Mouse (Mus musculus) neural tube, embryonic 11.5 days (tissue): ENCODE data around the gene Bnc2. TPM values are rescaled to one million over a fixed set of nuclear protein-coding genes. Genes with fewer than 3 reads are reported as not detected.

Source experiments
- ATAC-seq: fragments of 200-750 bp; cut with Nextera tagmentation; 2 replicates; pipeline ENCODE4 v1.8.0; 2017; ENCODE audit warnings: moderate number of reproducible peaks, mild to moderate bottlenecking, moderate TSS enrichment, moderate library complexity; ENCODE audit not compliant: insufficient read depth, low FRiP score, low TSS enrichment
- DNase-seq: peaks from one replicate; pipeline ENCODE4 v3.0.0-alpha.2; 2015; ENCODE audit warnings: low spot score
- H3K27ac ChIP-seq: fragments of 300-500 bp; sonication (generic); 2 replicates; pipeline ENCODE4 v1.5.1; 2014; ENCODE audit warnings: low read depth, mild to moderate bottlenecking, low read length
- H3K27me3 ChIP-seq: fragments of 300-500 bp; sonication (generic); 2 replicates; pipeline ENCODE4 v1.6.1; 2014; ENCODE audit warnings: mild to moderate bottlenecking, low read length, mixed read lengths; ENCODE audit not compliant: control insufficient read depth, insufficient read depth
- H3K36me3 ChIP-seq: fragments of 300-500 bp; sonication (generic); 2 replicates; pipeline ENCODE4 v1.6.1; 2014; ENCODE audit warnings: mild to moderate bottlenecking, low read length, moderate library complexity, mixed read lengths; ENCODE audit not compliant: control insufficient read depth, insufficient read depth
- H3K4me1 ChIP-seq: fragments of 300-500 bp; sonication (generic); 2 replicates; pipeline ENCODE4 v1.6.1; 2014; ENCODE audit warnings: low read length, mixed read lengths; ENCODE audit not compliant: control insufficient read depth, insufficient read depth
- H3K4me2 ChIP-seq: fragments of 300-500 bp; sonication (generic); 2 replicates; pipeline ENCODE4 v1.6.1; 2014; ENCODE audit warnings: low read depth, mild to moderate bottlenecking, moderate library complexity
- H3K4me3 ChIP-seq: fragments of 300-500 bp; sonication (generic); 2 replicates; pipeline ENCODE4 v1.5.1; 2014; ENCODE audit warnings: low read depth, low read length
- H3K9ac ChIP-seq: fragments of 300-500 bp; sonication (generic); 2 replicates; pipeline ENCODE4 v1.6.1; 2014; ENCODE audit warnings: mild to moderate bottlenecking, low read length
- H3K9me3 ChIP-seq: fragments of 300-500 bp; sonication (generic); 2 replicates; pipeline ENCODE4 v1.6.1; 2016; ENCODE audit warnings: low read length; ENCODE audit not compliant: control insufficient read depth
- WGBS: fragments of 180-500 bp; shearing (Covaris S2); extraction: QIAGEN DNeasy Blood & Tissue Kit; methylation state at CpG from one replicate; pipeline ENCODE4 v1.1.7; 2014; 5-methylcytosine and 5-hydroxymethylcytosine counted together
- polyA plus RNA-seq: library from polyadenylated mRNA; unstranded; fragments of >200 nt; fragmentation: Nextera tagmentation; extraction: Ambion mirVana; gene quantifications from 2 replicates; pipeline ENCODE4 v1.2.1, GENCODE M21; 2014

Bnc2 gene
- polyA plus RNA-seq, 1 experiment from 2014 or later = 12.8 TPM

DNA sequence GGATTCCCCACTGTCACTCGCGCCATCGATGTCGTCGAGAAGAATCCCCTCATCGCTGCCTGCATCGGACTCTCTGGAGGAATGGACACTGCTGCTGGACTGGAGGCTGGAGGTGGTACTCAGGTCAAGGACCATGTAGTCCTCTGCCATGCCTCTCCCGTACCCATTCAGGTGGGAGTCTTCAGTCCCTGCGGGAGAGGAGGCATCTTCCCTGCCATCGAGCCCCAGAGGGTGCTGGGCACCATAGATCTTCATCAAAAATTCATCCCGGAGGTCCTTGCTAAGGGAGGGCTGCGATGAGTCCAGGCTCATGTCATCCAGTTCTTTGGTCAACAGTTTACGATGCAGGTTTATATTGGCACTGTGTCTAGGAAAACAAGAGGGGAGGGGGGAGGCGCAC is 399.0 kb downstream of the Bnc2 start:
- Histone ChIP-seq H3K36me3 (no peaks in the 10 kb centered on the region), H3K4me2 (no peak overlapping the region), H3K9ac (no peak overlapping the region), H3K4me3 (no peak overlapping the region), H3K4me1 (no peaks in the 10 kb centered on the region), H3K9me3 (no peaks in the 10 kb centered on the region), H3K27me3 (no peaks in the 10 kb centered on the region), H3K27ac (no peak overlapping the region)
- DNase-seq (no peak), ATAC-seq (no peak)
- WGBS = 86% methylated on average over 14 of the region's 14 CpGs

DNA sequence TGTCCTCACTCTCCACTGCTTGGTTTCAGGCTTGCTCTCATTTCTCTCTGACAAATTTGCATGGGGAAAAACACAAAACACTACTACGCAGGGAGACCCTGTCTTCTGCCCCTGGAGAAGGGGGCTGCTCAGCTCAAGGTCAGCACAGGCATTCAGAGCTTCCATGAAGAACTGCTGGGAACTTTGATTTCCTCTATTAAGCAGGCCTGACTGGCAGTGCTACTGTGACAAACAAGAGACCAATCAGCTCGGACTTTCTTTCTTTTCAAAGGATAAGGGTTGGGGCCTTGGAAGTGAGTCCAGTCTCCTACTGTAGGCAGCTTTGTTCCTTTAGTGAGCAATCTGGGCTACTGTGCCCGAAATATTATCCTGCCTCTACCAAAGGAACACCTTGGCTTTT is 400.9 kb downstream of the Bnc2 start:
- Histone ChIP-seq H3K27me3 (no peaks in the 10 kb centered on the region), H3K9me3 (no peaks in the 10 kb centered on the region), H3K27ac (no peak overlapping the region), H3K4me2 (no peak overlapping the region), H3K4me1 (no peaks in the 10 kb centered on the region), H3K36me3 (no peaks in the 10 kb centered on the region), H3K4me3 (no peak overlapping the region), H3K9ac (no peak overlapping the region)
- ATAC-seq (no peak), DNase-seq (no peak)
- 51% methylated on average over 3 of the region's 3 CpGs for WGBS

DNA sequence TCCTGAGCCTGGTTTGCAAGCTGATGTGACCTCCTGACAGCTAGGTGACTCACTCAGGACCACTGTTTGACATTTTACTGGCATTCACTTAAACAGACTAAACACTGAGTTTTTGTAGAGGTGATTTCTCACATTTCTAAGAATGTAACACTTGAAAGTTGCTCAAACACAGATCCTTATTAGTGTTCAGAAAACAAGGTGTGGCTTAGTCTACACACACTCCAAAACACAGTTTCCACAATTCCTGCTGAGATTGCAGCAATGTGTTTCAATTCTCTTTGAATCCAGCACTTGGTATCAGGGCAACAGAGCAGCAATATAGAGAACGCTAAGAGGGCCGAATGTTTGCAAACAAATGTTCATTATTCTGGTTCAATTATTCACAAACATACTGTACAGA is 402.2 kb downstream of the Bnc2 start:
- Histone ChIP-seq H3K9me3 (no peaks in the 10 kb centered on the region), H3K36me3 (no peaks in the 10 kb centered on the region), H3K9ac (no peak overlapping the region), H3K27me3 (no peaks in the 10 kb centered on the region), H3K4me1 (no peaks in the 10 kb centered on the region), H3K4me2 (no peak overlapping the region), H3K4me3 (no peak overlapping the region), H3K27ac (no peak overlapping the region)
- no peak for DNase-seq
- no peak for ATAC-seq
- WGBS = 82% methylated on average over 2 of the region's 2 CpGs

DNA sequence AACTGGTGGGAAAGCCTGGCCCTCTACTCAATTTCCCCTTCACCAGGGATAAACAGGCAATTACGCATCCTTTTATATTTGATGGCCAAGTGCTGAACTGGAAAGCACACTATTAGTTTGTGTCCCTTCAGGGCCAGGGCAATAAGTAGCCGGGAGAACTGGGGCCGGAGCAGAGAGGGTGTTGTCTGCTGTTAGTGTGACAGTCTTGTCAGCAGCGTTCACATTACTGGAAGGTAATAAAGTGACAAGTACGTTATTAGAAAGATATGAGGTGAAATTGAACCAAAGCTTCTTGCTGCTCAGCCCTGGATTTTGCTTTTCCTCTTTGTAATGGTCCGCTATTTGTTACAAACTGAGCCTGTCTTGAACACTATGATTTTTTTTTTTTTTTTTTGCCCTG is 405.2 kb downstream of the Bnc2 start:
- H3K27me3 ChIP-seq = no peaks in the 10 kb centered on the region
- H3K4me3 ChIP-seq = no peak overlapping the region
- H3K4me1 ChIP-seq = no peaks in the 10 kb centered on the region
- no peaks in the 10 kb centered on the region for H3K9me3 ChIP-seq
- DNase-seq (no peak), ATAC-seq (no peak)
- no peak overlapping the region for H3K27ac ChIP-seq
- H3K36me3 ChIP-seq = no peaks in the 10 kb centered on the region
- H3K4me2 ChIP-seq = no peak overlapping the region
- 79% methylated on average over 6 of the region's 6 CpGs for WGBS
- H3K9ac ChIP-seq = no peak overlapping the region

DNA sequence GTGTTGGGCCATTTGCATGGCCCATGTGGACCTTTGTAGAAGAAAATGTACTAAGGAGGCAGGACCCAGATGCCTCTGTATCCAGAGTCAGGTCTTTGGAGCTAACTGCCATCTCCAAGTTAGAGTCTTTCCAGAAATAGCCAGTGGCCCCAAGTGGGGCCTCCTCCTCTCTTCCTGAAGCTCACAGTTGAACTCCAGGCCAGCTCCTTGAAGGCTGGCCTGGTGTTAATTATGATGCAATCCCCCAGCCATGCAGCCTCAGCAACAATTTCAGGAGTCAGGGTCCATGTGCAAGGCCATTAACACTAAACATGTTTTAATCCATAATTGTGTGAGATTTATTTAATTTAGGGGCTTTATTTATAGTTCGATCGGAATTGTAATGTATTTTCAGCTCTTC is 427.7 kb downstream of the Bnc2 start:
- H3K27ac ChIP-seq = no peak overlapping the region
- no peak overlapping the region for H3K4me3 ChIP-seq
- H3K9ac ChIP-seq = no peak overlapping the region
- H3K9me3 ChIP-seq = no peaks in the 10 kb centered on the region
- no peaks in the 10 kb centered on the region for H3K27me3 ChIP-seq
- H3K4me1 ChIP-seq = no peaks in the 10 kb centered on the region
- H3K4me2 ChIP-seq = no peak overlapping the region
- whole genome bisulfite sequencing = 89% methylated on average over 2 of the region's 2 CpGs
- no peak for DNase-seq
- H3K36me3 ChIP-seq = no peaks in the 10 kb centered on the region
- no peak for ATAC-seq

DNA sequence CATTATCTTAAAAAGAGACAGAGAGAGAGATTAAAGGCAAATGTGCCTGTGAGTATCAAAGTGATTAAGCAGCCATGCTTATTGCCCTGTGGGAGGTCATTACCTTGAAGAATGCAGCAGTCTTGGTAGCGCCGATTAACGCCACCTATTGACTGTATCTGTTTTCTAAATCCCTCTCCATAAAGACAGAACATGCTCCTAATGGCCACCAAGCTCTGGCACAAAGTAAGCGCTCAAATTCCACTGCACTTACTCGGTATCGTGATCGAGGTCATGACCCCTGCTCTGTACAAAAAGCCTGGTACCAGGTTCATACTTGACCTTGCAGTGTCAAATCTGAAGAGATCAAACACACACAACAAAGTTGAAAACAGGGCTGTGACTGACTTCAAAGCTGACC is 442.7 kb downstream of the Bnc2 start:
- DNase-seq (no peak), ATAC-seq (no peak)
- H3K4me2 ChIP-seq = no peak overlapping the region
- no peaks in the 10 kb centered on the region for H3K9me3 ChIP-seq
- no peaks in the 10 kb centered on the region for H3K36me3 ChIP-seq
- WGBS = 63% methylated on average over 7 of the region's 7 CpGs
- no peak overlapping the region for H3K4me3 ChIP-seq
- H3K9ac ChIP-seq = no peak overlapping the region
- no peaks in the 10 kb centered on the region for H3K27me3 ChIP-seq
- no peak overlapping the region for H3K27ac ChIP-seq
- no peaks in the 10 kb centered on the region for H3K4me1 ChIP-seq

DNA sequence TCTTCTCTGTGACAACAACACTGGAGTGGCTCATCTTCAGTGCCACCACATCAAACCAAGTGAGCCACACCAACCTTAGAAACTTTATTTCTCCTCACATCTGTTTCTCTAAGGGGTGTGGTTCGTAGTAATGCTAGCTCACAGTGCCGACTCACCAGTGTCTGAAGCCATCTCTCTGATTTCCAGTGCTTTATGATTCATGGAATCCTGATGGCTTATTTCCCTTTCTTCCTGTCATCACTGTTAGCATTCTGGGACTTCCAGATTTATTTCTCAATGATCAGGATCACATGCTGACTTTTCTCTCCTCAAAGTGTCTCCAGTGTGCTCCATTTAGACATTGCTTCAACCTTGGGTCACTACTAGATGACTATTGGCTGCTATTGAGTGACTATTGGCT is 443.8 kb downstream of the Bnc2 start:
- no peak overlapping the region for H3K27ac ChIP-seq
- no peak for ATAC-seq
- no peaks in the 10 kb centered on the region for H3K9me3 ChIP-seq
- H3K4me1 ChIP-seq = no peaks in the 10 kb centered on the region
- no peak for DNase-seq
- no peaks in the 10 kb centered on the region for H3K36me3 ChIP-seq
- H3K9ac ChIP-seq = no peak overlapping the region
- no peak overlapping the region for H3K4me3 ChIP-seq
- H3K27me3 ChIP-seq = no peaks in the 10 kb centered on the region
- WGBS = 83% methylated on average over 2 of the region's 2 CpGs
- no peak overlapping the region for H3K4me2 ChIP-seq

DNA sequence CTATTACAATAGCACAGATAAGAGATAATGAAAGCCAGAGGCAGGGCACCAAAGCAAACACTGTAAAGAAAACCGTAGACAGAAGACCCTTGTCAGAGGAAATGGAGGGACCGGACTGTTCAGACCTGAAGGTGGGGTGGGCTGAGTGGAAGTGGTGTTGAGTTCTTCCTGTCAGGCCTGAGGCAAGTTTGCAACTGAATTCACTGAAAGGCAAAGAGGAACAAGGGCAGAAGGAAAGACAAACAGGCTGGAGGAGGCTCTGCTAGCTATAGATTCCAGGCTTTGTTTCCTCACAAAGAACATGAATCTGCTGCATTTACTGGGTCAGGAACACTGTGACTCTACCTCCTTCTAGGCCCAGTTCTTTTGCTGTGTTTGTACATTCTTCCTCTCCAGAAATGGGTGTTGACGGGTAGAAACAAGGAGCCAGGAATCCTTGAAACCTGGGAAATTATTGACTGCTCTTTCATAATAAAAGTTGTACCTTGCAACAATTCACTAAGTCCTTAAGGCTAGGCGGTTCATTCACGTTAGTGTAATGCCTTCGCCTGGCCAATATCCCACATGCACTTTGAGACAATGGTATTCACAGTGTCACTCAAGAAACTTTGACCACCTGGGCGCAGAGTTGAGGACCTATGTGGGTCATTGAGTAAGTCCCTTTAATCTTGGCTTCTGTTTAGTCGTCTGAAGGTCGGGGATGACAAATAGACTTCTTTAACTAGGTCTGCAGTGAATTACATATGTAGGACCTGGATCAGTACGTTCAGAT is 445.7 kb downstream of the Bnc2 start:
- WGBS = 82% methylated on average over 10 of the region's 10 CpGs
- H3K4me1 ChIP-seq = no peaks in the 10 kb centered on the region
- H3K9ac ChIP-seq = no peak overlapping the region
- DNase-seq = no peak
- H3K27ac ChIP-seq = no peak overlapping the region
- ATAC-seq = no peak
- no peaks in the 10 kb centered on the region for H3K27me3 ChIP-seq
- no peaks in the 10 kb centered on the region for H3K36me3 ChIP-seq
- H3K4me2 ChIP-seq = no peak overlapping the region
- no peak overlapping the region for H3K4me3 ChIP-seq
- no peaks in the 10 kb centered on the region for H3K9me3 ChIP-seq

DNA sequence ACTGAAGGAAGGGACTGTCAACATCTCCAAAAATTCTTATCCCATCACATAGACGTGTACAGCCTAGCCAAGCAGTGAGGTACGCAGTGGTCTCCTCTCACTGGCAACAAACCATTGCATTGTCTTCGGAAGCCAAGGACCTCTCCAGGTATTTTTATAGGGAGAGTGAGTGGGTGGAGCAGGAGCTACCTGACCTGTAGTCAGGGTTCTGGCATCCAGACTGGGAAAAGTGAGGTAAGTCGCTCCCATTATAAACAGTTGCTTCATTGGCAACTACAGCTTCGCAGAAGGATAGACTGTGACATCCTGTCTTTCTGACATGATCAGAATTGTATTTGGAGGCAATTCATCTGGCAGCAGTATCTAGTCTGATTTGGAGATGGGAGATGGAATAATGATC is 446.5 kb downstream of the Bnc2 start:
- Histone ChIP-seq H3K36me3 (no peaks in the 10 kb centered on the region), H3K4me1 (no peaks in the 10 kb centered on the region), H3K4me2 (no peak overlapping the region), H3K27ac (no peak overlapping the region), H3K27me3 (no peaks in the 10 kb centered on the region), H3K9me3 (no peaks in the 10 kb centered on the region), H3K4me3 (no peak overlapping the region), H3K9ac (no peak overlapping the region)
- DNase-seq (no peak), ATAC-seq (no peak)
- WGBS = 92% methylated on average over 5 of the region's 5 CpGs
